Mouse (Mus musculus) megakaryocyte, embryonic 14.5 days (primary cell): ENCODE results near the gene Ctf2. TPM values are rescaled to one million over a fixed set of nuclear protein-coding genes. Genes with fewer than 3 reads are reported as not detected.
"Not testable (repeated sequence)": the region's sequence is repeated elsewhere in the genome, so short reads cannot be mapped to it uniquely, and the experiment has no call there.

Source experiments
- H3K27me3 ChIP-seq: replicated peaks from 2 replicates; pipeline ENCODE3; 2012; ENCODE audit warnings: inconsistent platforms
- H3K36me3 ChIP-seq: replicated peaks from 2 replicates; pipeline ENCODE3; 2012; ENCODE audit warnings: low read length, inconsistent platforms, mixed read lengths
- H3K4me1 ChIP-seq: 2 replicates; pipeline ENCODE4 v1.6.1; 2012; ENCODE audit warnings: inconsistent platforms
- H3K4me3 ChIP-seq: replicated peaks from 2 replicates; pipeline ENCODE3; 2012; ENCODE audit warnings: moderate library complexity, mild to moderate bottlenecking, inconsistent platforms
- H3K9me3 ChIP-seq: 2 replicates; pipeline ENCODE4 v1.6.1; 2012; ENCODE audit warnings: inconsistent platforms
- FLI1 ChIP-seq: IDR thresholded peaks from 2 replicates; pipeline ENCODE4 v1.6.1; 2012; ENCODE audit warnings: low read length, inconsistent platforms, mixed read lengths
- GATA1 ChIP-seq: IDR thresholded peaks from 3 replicates; pipeline ENCODE4 v1.6.1; 2012; ENCODE audit warnings: mixed read lengths, low read length, inconsistent platforms, borderline replicate concordance
- polyA plus RNA-seq: library from polyadenylated mRNA; stranded (reverse); fragments of >175 nt; gene quantifications from 2 replicates; pipeline ENCODE4 v1.2.3, GENCODE M21; 2012; ENCODE audit warnings: low replicate concordance; ENCODE audit not compliant: insufficient read depth

The Ctf2 gene
- polyA plus RNA-seq, 1 experiment, result not detected

DNA sequence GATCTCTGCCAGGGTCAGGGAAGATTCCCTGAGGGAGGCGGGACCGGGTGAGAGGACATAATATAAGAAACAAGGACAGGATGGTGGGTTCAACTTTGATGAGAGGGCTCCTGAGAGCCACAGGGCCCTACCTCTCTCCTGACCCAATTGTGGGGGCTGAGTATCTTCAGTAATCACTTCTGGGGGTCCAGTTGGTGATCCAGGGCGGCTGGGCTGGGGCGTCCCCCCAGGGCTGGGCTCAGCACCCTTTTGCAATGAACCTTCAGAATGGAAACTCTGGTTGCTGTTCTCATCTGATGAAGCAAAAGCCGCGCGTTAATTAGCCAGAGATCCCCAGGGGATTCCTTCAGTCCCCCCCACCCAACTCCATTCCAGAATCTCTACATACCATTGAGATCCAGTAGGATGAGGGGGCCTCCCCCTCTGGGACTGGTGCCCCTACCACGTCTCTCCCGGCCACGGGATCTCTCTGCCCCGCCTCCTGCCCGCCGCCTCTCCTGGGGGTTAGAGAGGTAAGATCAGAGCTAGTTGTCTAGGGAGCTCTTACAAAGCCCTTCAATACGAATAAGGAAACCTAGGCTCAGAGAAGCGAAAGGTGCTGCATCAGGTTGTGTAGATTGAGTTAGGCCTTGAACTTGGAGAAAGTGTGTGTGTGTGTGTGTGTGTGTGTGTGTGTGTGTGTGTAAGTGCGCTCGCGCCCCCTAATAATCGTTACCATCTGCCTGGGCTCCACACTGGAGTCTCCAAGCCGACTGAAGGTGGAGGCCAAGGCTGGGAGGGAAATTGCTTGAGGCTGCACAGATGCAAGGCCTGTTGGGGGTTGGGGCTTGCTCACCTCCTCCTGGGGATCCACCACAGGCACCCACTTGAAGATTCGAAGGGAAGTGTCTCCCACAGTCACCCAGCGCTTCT, 24.7 kb downstream of the Ctf2 start:
- Histone ChIP-seq H3K36me3 (peaks cover 35% of the 10 kb centered on the region), H3K27me3 (peaks cover 13% of the 10 kb centered on the region), H3K4me3 (peak overlapping the region; percentile 95), H3K4me1 (peaks cover 30% of the 10 kb centered on the region), H3K9me3 (no peaks in the 10 kb centered on the region)
- no peak for TF ChIP-seq GATA1
- no peak for TF ChIP-seq FLI1

DNA sequence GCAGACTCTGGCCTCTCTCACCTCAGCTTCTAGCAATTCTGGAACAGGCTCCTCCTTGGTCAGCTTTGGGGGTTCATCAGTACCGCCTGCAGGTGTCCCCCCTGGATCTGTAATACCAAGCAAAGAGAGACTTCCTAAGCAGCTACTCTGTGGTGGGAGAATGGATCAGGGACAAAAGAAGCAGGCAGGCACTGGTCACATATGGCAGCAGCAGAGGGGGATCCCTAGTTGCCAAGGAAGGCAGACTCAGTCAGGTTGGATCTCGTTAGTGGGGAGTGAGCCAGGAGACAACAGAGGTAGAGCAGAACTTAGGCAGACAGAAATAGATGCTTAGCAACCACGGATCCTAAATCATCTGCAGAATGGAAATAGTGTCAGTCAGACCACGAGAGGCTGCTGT, 26.3 kb downstream of the Ctf2 start:
- no peaks in the 10 kb centered on the region for H3K9me3 ChIP-seq
- H3K4me1 ChIP-seq, result peaks cover 32% of the 10 kb centered on the region
- H3K27me3 ChIP-seq, result peaks cover 2% of the 10 kb centered on the region
- H3K4me3 ChIP-seq, result no peak overlapping the region
- TF ChIP-seq GATA1, result no peak
- no peak for TF ChIP-seq FLI1
- H3K36me3 ChIP-seq, result peaks cover 35% of the 10 kb centered on the region

DNA sequence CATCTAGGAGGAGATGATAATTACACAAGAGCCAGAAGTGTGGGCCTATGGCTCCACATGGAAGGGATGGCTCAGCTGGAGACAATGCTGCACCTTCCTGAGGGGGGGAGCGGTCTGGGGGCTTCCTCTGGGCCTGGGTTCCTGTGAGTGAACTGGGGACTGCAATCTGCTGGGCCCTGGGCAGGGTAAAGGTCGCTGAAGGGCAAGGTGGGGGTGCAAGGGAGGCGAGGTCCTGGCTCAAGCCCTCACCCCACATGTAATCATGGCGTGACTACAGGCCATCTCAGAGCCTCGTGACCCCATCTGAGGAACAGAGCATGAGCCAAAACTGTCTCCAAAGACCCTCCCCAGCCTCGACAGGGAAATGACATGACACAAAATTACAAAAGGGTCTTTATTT, 27.4 kb downstream of the Ctf2 start:
- peaks cover 32% of the 10 kb centered on the region for H3K4me1 ChIP-seq
- H3K9me3 ChIP-seq, result no peaks in the 10 kb centered on the region
- H3K27me3 ChIP-seq, result peaks cover 2% of the 10 kb centered on the region
- TF ChIP-seq FLI1 (no peak), GATA1 (no peak)
- no peak overlapping the region for H3K4me3 ChIP-seq
- peaks cover 35% of the 10 kb centered on the region for H3K36me3 ChIP-seq

DNA sequence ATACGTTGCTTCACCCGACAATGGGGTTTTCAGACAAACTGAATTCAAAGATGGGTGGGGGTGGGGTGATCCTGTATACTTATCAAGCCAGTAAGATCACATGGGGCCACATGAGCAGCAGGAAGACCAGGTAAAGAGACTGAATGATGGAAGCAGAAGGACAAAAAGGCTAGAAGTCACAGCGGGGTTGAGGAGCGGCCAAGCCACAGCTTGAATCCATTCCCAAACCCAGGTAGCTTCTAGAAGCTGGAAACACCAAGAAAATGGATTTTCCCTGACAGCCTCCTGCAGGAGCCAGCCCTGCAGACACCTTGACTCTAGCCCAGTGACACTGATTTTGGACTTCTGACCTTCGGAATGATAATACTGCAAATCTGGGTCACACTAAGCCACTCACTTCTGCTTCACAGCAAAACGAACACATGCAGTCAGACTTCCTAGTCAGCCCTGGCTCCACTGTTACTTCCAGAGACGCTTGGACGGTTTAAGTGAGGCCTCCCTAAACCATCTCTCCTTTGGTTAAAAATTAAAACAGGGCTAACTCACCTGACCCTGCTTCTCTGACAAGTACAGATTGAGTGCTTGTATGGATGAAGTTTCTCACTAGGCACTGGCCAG, 28.3 kb downstream of the Ctf2 start:
- Histone ChIP-seq H3K27me3 (peaks cover 2% of the 10 kb centered on the region), H3K36me3 (peaks cover 35% of the 10 kb centered on the region), H3K9me3 (no peaks in the 10 kb centered on the region), H3K4me1 (peaks cover 31% of the 10 kb centered on the region), H3K4me3 (no peak overlapping the region)
- TF ChIP-seq FLI1, result no peak
- TF ChIP-seq GATA1, result no peak

DNA sequence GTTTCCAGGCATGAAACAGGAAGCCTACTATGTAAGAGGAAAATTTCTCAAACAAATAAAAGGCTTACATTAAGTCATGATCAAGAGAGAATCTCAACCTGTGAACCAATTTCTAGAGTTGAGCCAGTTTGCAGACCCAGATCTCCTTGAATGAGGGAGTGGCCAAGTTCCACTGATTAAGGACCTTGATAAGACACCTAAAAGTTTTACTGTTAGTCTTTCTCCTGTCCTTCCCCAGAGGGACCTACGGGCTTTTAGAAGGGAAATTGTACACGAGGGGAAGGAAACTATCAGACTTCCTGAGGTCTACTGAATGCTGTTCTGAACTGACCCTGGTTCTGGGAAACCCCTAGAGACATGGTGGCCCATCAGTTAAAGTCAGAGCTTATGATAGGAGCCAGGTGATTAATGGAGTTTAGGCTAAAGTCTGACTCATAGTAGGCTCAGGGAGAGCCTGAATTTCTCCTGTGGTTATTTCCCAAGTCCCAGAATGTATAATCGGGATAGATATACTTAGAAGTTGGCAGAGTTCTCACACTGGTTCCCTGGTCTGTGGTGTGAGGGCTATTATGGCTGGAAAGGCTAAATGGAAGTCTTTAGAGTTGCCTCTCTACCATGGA, 31.1 kb downstream of the Ctf2 start:
- TF ChIP-seq FLI1 (no peak), GATA1 (no peak)
- Histone ChIP-seq H3K4me1 (peaks cover 15% of the 10 kb centered on the region), H3K9me3 (no peaks in the 10 kb centered on the region), H3K27me3 (no peaks in the 10 kb centered on the region), H3K4me3 (no peak overlapping the region), H3K36me3 (peaks cover 27% of the 10 kb centered on the region)

DNA sequence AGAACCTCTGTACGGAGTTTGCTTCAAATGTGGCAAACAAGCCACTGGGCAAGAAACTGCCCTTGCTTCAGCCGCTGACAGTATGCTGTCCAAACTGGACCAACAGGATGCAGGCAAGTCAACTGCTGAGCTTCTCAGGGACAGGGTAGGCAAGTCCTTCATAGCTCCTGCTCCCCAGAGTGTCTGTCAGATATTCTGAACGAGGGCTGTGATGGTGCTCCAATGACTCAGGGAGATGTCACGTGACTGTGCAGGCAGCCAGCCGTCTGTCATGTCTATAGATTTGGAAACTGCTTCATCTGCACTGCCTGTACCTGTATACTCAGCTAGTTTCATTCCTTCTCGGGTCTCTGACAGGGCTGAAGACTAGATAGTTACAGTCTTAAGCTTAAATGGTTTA, 33.0 kb downstream of the Ctf2 start:
- peaks cover 14% of the 10 kb centered on the region for H3K4me1 ChIP-seq
- no peak overlapping the region for H3K4me3 ChIP-seq
- H3K9me3 ChIP-seq, result no peaks in the 10 kb centered on the region
- H3K36me3 ChIP-seq, result peaks cover 10% of the 10 kb centered on the region
- no peaks in the 10 kb centered on the region for H3K27me3 ChIP-seq
- TF ChIP-seq GATA1 (no peak), FLI1 (no peak)

DNA sequence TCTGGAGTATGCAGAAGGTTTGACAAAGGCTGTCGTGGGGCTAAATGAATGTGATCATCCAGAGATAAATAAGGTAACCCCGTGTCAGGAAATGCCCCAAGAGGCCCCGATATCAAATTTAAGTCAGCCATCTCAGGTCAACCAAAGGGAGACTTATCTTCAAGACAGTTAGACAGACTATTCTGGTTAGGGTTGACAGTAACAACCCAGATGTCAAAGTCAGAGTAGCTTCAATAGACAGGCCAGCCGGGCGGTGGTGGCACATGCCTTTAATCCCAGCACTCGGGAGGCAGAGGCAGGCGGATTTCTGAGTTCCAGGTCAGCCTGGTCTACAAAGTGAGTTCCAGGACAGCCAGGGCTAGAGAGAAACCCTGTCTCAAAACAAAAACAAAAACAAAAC, 38.2 kb downstream of the Ctf2 start:
- peaks cover 14% of the 10 kb centered on the region for H3K27me3 ChIP-seq
- not testable (repeated sequence) for H3K36me3 ChIP-seq, H3K4me1 ChIP-seq, H3K4me3 ChIP-seq, H3K9me3 ChIP-seq

DNA sequence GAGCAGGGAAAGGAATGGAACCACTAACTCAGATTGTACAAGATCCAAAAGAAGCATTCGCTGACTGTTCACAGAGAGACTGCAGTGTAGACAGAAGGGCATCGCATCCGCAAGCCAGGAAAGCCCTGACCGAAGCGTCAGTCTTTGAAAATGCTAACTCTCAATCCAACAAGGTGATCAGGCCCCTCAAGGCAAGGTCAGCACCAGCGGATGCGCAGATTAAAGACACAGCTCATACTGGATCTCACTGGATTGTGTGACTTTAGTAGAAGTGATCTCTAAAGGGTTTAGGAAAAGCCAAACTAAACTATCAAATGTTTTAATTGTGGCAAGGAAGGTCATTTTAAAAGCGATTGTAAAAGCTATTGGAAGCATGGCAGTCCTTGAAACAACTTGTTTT, 38.7 kb downstream of the Ctf2 start:
- TF ChIP-seq FLI1 (no peak), GATA1 (no peak)
- peaks cover 9% of the 10 kb centered on the region for H3K4me1 ChIP-seq
- no peaks in the 10 kb centered on the region for H3K9me3 ChIP-seq
- H3K27me3 ChIP-seq, result peaks cover 16% of the 10 kb centered on the region
- H3K4me3 ChIP-seq, result no peak overlapping the region
- no peaks in the 10 kb centered on the region for H3K36me3 ChIP-seq

DNA sequence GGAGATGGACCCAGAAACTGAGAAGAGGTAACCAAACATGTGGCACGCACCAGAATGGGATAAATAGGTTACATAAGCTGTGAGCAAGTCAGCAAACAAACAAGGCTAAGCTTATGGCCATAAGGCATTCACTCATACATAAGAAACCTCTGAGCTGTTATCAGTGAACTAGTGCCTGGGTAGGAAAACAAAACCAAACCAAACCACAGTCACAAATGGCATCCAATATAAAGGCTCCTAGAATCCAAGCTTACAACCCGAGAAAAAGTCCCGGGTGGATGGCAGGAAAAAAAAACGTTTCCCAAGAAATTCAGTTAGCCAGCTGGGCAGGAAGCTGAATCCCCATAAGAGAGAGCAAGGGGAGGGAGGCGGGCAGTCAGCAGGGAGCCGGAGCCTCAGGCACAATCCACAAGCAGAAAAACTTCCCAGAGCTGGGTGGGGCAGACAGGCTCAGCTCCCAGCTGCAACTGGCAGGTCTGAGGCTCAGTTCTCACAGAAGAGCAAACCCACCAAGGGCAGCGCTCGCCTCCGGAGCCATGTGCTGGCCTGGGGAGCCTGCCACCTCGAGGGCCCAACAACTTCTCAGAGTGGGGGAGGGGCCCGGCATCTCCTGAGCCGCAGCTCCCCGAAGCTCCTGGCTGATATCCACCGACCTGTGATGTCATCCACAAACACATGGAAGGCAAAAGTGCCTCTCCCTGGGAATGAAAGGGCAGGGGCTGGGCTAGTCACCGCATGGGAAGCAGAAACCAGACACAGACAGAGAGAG, 40.6 kb downstream of the Ctf2 start:
- no peaks in the 10 kb centered on the region for H3K36me3 ChIP-seq
- no peak for TF ChIP-seq FLI1
- no peak for TF ChIP-seq GATA1
- no peak overlapping the region for H3K4me3 ChIP-seq
- H3K9me3 ChIP-seq, result no peaks in the 10 kb centered on the region
- H3K27me3 ChIP-seq, result peaks cover 18% of the 10 kb centered on the region
- peaks cover 9% of the 10 kb centered on the region for H3K4me1 ChIP-seq
